Mouse (Mus musculus) gastrocnemius, adult 8-10 months (tissue): ENCODE results near the gene Pgap1. TPM values are rescaled to one million over a fixed set of nuclear protein-coding genes. Genes with fewer than 3 reads are reported as not detected.

ENCODE experiments used
- DNase-seq, 2 experiments: peaks; one replicate each; pipeline ENCODE4 v3.0.0; 2022; ENCODE audit warnings: low spot score in 2 of 2
- total RNA-seq, 4 experiments: library from RNA; stranded (reverse); gene quantifications; 2 replicates each; pipeline ENCODE4 v1.2.4; 2022

The Pgap1 gene
- total RNA-seq, 4 experiments from 2014 or later, result 1.4 to 2.5 (median 1.9) TPM

GRCm38 (mm10) chr1:54523717-54524116 lies 33.8 kb downstream of the Pgap1 start:
- no peak for DNase-seq

- no peak for DNase-seq
Observed at GRCm38 (mm10) chr1:54520062-54520577, 37.4 kb downstream of the Pgap1 start.

GRCm38 (mm10) chr1:54513836-54514235 lies 43.6 kb downstream of the Pgap1 start:
- DNase-seq, result no peak

GRCm38 (mm10) chr1:54498496-54498895 lies 59.0 kb downstream of the Pgap1 start:
- DNase-seq, result no peak

- DNase-seq, result no peak
Observed at GRCm38 (mm10) chr1:54496254-54496653, 61.2 kb downstream of the Pgap1 start.

GRCm38 (mm10) chr1:54493496-54493895 lies 64.0 kb downstream of the Pgap1 start:
- no peak for DNase-seq

DNA sequence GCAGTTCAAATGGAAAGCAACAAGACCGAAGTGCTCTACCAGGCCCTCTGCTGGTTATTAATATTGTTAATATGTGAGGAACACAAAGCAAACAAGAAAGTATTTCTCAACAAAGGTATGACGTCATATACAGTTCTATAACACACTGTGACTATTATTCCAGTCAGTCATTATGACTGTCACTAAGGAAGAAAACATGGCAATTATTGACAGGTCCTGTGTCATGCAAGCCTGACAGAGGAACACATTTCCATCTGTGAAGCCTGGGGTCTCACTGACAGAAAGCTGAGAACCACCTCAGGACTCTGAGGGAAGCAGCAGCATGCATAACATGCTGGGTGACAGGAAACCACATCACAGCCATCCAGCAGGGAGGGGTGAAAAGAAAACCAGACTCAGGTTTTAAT lies 65.0 kb downstream of the Pgap1 start:
- no peak for DNase-seq

- no peak for DNase-seq
Observed at GRCm38 (mm10) chr1:54484744-54485420, 72.6 kb downstream of the Pgap1 start.

- no peak for DNase-seq
Observed at GRCm38 (mm10) chr1:54480491-54480890, 77.0 kb downstream of the Pgap1 start.

- DNase-seq, result no peak
Observed at GRCm38 (mm10) chr1:54468662-54469061, 88.8 kb downstream of the Pgap1 start.

DNA sequence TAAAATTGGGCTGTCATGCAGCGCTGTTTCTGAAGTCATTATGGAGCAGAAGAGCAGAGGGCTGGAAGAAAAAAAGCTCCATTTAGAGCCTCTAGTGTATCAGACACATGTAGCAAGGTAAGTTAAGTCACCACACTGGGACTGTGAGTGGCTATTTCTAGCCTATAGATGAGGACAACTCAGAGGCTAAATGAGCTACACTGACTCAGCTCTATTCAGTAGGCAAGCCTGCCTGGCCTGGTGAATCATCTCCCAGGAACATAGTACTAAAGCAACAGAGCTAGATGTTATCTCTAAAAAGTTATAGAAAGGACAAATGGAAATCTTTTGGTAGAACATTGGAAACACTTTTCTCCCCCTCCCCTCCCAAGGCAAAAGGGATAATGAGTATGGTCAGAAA lies 90.1 kb downstream of the Pgap1 start:
- no peak for DNase-seq

DNA sequence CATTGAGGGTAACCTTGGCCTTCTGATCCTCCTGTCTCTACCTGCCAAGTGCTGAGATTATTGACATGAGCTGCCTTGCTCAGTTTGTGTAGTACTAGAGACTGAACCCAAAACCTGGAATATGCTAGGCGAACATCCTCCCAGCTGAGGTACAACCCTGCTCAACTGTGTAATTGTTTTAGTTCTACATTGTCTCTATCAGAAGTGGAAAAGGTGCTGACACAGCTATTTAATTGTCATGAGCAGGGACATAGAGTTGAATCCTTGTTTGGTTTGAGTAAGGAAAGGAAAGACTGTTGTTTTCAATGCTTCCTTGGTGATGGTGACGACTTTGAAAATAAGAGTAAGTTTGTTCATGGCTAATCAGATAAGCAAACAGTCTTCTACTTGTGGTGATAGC lies 105.4 kb downstream of the Pgap1 start:
- no peak for DNase-seq

DNA sequence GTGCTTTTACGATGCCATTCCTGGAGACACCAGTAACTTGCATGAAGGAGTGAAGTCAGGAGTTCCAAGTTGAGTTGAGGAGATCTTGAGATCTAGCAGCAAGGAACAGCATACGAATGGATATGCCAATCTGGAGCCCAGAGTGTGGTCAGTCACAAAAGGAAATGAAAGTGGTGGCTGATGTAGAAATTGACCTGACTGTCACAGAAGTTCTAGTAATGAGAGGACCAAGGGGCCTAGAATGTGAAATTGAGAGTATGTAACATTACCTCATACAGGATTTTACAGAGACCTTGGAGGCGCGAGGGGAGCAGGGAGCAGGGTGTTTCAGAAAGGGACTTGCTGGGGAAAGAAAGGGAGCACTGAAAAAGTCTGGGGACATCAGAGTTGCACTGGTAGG lies 108.7 kb downstream of the Pgap1 start:
- DNase-seq, result no peak

GRCm38 (mm10) chr1:54443641-54444040 lies 113.8 kb downstream of the Pgap1 start:
- no peak for DNase-seq

DNA sequence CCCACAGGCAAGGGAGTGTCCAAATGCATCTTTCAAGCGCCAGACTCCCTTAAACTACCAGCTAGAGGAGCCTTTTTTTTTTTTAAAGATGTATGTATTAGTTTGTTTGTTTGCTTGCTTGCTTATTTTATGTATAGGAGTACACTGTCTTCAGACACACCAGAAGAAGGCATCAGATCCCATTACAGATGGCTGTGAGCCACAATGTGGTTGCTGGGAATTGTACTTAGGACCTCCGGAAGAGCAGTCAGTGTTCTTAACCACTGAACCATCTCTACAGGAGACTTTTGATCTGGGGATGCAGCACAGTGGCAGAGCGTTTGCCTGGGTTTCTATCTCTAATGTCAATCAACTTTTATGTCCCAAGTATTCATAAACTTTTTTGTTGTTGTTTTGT lies 118.4 kb downstream of the Pgap1 start:
- no peak for DNase-seq

DNA sequence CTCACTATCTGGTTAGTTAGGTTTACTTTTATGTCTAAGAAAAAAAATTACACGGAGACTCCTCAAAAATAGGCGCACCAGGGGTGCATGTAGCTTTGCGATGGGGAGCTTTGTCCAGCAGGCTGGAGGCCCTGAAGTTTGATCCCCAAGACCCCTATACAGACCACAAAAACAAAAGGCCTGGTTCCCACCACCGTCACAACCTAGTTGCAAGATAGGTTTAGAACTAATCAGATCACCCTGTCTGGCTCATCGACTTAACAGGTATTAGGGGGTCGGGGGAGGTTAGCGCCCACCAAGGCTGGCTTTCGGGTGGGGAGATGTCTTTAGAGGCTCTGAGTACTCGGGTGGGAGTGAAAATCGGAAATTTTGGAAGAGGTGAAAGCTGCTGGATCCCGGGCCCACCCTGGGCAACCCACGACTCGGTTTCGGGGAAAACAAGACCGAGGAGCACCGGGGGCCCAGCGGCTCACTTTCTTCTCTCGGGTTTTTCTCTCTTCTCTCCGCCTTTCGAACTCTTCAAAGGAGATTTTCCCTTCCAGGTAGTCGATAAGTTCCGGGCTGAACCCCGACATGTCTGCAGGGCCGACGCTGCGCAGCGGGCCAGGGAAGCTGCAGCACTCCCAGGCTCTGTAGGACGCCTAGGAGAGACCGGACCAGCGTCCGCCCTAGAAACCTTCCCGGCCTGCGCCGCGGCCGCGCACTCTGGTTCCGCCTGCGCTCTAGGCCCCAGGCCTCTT lies 119.0 kb downstream of the Pgap1 start, which contains the start of gene Gtf3c3:
Gene Gtf3c3, minus strand, starts transcription at position 632 of the 740 bp plus-strand sequence.
- DNase-seq, result peak; percentile 46 to 63

Other genes with a start within 250 kb of the Pgap1 start
- gene Gtf3c3, start 118.7 kb downstream of the Pgap1 start, total RNA-seq, result 10 to 100 TPM in 1 of 4 experiments, 1 to 10 TPM in 3; 7.4 to 10.8 (median 8.8) TPM